Mouse (Mus musculus): ENCODE data around the gene Tmem178b.

- TF ChIP-seq GATA1 (IDR thresholded peaks at IDR 0.05; ENCODE audit: low read length) (no peak), TAL1 (IDR thresholded peaks at IDR 0.05; ENCODE audit: low read length) (no peak)
Measured at GRCm38 (mm10) chr6:39914956-39915355, 41.9 kb downstream of the Tmem178b start.
